Mouse (Mus musculus) erythroblast, embryonic 14.5 days (primary cell): ENCODE measurements at regions not wholly inside any gene's neighbourhood (a gene's known extent, or its start where the extent isn't known, plus 50 kb on each side); places are given as distances from the start of the nearest gene placed in this dataset.

ENCODE experiments used
- GATA1 ChIP-seq: IDR thresholded peaks from 2 replicates; pipeline ENCODE4 v1.6.1; 2012; ENCODE audit warnings: low read length, inconsistent platforms, mixed read lengths
- TAL1 ChIP-seq: IDR thresholded peaks from 3 replicates; pipeline ENCODE4 v1.6.1; 2012; ENCODE audit warnings: low read length, inconsistent platforms, mixed read lengths

GRCm38 (mm10) chr5:101537518-101538380 is 127.0 kb downstream of the Nkx6-1 start:
- TF ChIP-seq TAL1 (no peak), GATA1 (no peak)
